Mouse (Mus musculus) ES-E14 (cell line): Measurements from ENCODE around the gene Fibin.

Experiments used
- HCFC1 ChIP-seq: IDR thresholded peaks from 2 replicates; pipeline ENCODE4 v1.6.1; 2012; ENCODE audit warnings: low read length, inconsistent platforms, borderline replicate concordance; ENCODE audit not compliant: insufficient read depth
- ZC3H11A ChIP-seq: IDR thresholded peaks from 2 replicates; pipeline ENCODE4 v1.6.1; 2012; ENCODE audit warnings: low read depth, mild to moderate bottlenecking, inconsistent platforms, low read length, borderline replicate concordance
- ZNF384 ChIP-seq: IDR thresholded peaks from 2 replicates; pipeline ENCODE4 v1.6.1; 2012; ENCODE audit warnings: low read depth, low read length, inconsistent platforms

DNA sequence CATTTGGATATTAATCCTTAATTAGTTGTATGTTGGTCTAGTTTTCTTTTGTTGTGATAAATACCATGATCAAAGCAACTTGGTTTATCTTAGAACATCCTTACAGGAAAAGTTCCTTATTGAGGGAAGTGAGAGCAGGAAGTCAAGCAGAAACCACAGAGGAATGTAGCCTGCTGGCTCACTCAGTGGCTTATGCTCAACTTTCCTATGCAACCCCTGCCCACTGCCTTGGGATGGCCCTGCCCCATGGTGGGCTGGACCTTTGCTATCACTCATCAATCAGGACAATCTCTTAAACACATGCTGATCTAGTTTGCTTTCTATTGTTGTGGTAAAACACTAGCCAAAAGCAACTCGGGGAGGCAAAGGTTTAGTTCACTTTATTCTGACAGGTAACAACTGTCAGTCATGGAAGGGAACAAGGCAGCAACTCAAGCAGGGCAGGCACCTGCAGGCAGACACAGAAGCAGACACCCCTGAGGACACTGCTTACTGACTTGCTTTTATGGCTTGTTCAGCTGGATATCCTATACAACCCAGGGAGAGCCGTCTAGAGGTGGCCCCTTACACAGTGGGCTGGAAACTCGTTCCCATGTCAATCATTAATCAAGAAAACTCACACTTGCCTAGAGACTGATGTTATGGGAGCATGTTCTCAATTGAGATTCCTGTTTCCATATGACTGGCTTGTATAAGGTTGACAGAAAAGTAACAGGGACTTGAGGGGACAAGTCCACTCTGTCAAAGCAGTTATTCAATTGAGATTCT lies 46.7 kb downstream of the Fibin start:
- no peak for TF ChIP-seq ZNF384
- TF ChIP-seq HCFC1: no peak
- no peak for TF ChIP-seq ZC3H11A
